In genomic region chr11:118326991-118327971, GRCm38 (mm10) we compare ENCODE assay signal across 8 mouse cellular contexts. TPM values are rescaled to one million over a fixed set of nuclear protein-coding genes. Genes with fewer than 3 reads are reported as not detected.
A peak's percentile ranks its signal among the peaks of the same experiment; 100 is the strongest.
DNase-seq lines count a peak whose midpoint lies in the region; ATAC-seq lines count a peak whose summit lies in the region.

No protein-coding gene starts in this region.

- peak overlapping the region; percentile 37 for H3K4me2 ChIP-seq in embryonic facial prominence, embryonic 15.5 days (replicated peaks)
- peak overlapping the region; percentile 44 for H3K4me2 ChIP-seq in limb, embryonic 15.5 days

- H3K4me3 ChIP-seq in embryonic facial prominence, embryonic 15.5 days (replicated peaks) = peak overlapping the region; percentile 15; the same call in 1 of the 2 replicates
- peak overlapping the region; percentile 17 for H3K4me3 ChIP-seq in limb, embryonic 15.5 days

- peak; percentile 99 for DNase-seq in 3T3-L1 (ENCODE audit: low read depth, low spot score)
- DNase-seq in adrenal gland, postnatal 25 days = peak; percentile 45
- peak; percentile 79 to 85 for DNase-seq in heart, adult 9 months (ENCODE audit: low spot score in 2 of 2)
- peak; percentile 34 for DNase-seq in kidney, postnatal 14 days
- peak; percentile 91 to 94 for DNase-seq in right cerebral cortex, postnatal 10 days (ENCODE audit: low spot score in 2 of 2)

- peak; percentile 83 for ATAC-seq in embryonic facial prominence, embryonic 15.5 days (ENCODE audit: insufficient number of reproducible peaks, low FRiP score, low TSS enrichment, low read depth)
- ATAC-seq in limb, embryonic 15.5 days (ENCODE audit: insufficient number of reproducible peaks, low FRiP score, low TSS enrichment, low read depth) = peak; percentile 71
- ATAC-seq in megakaryocyte, adult 5-6 weeks (ENCODE audit: poor library complexity, severe bottlenecking) = no peak

- peak overlapping the region; percentile 10 for H3K9ac ChIP-seq in embryonic facial prominence, embryonic 15.5 days
- no peak overlapping the region for H3K9ac ChIP-seq in limb, embryonic 15.5 days

- 34% methylated on average over 24 of the region's 24 CpGs for WGBS in embryonic facial prominence, embryonic 15.5 days
- 37% methylated on average over 24 of the region's 24 CpGs for WGBS in limb, embryonic 15.5 days

- peaks cover 70% of the 10 kb centered on the region for H3K4me1 ChIP-seq in embryonic facial prominence, embryonic 15.5 days
- peaks cover 62% of the 10 kb centered on the region for H3K4me1 ChIP-seq in limb, embryonic 15.5 days

- peaks cover 7% of the 10 kb centered on the region for H3K36me3 ChIP-seq in embryonic facial prominence, embryonic 15.5 days
- peaks cover 25% of the 10 kb centered on the region for H3K36me3 ChIP-seq in limb, embryonic 15.5 days

- no peaks in the 10 kb centered on the region for H3K27me3 ChIP-seq in embryonic facial prominence, embryonic 15.5 days
- no peaks in the 10 kb centered on the region for H3K27me3 ChIP-seq in limb, embryonic 15.5 days

- H3K27ac ChIP-seq in embryonic facial prominence, embryonic 15.5 days (replicated peaks) = peak overlapping the region; percentile 89
- peak overlapping the region; percentile 92 for H3K27ac ChIP-seq in limb, embryonic 15.5 days

- no peaks in the 10 kb centered on the region for H3K9me3 ChIP-seq in embryonic facial prominence, embryonic 15.5 days (replicated peaks)
- H3K9me3 ChIP-seq in limb, embryonic 15.5 days = no peaks in the 10 kb centered on the region

RNA-seq across cellular contexts. Expression of gene Cep295nl, which starts 15.0 kb away (rescaled TPM):
- 1.1 and 3.4 TPM in 2 replicates for total RNA-seq in adrenal gland, postnatal 25 days (2021)
- 0.59 and 0.64 TPM in 2 replicates for polyA plus RNA-seq in embryonic facial prominence, embryonic 15.5 days (2015; fragmentation: Nextera tagmentation; extraction: Ambion mirVana)
- 1.2 and 1.5 TPM in 2 replicates for polyA plus RNA-seq in limb, embryonic 15.5 days (2015; fragmentation: Nextera tagmentation; extraction: Ambion mirVana)
- total RNA-seq in megakaryocyte, adult 5-6 weeks (2015) = 0.38 and 0.87 TPM in 2 replicates
- total RNA-seq in megakaryocyte, adult 5-6 weeks (2017) = 0.66 and 1.6 TPM in 2 replicates

RNA-seq across cellular contexts. Expression of gene Timp2, which starts 28.3 kb away (rescaled TPM):
- total RNA-seq in adrenal gland, postnatal 25 days (2021) = 43.1 and 51.3 TPM in 2 replicates
- polyA plus RNA-seq in embryonic facial prominence, embryonic 15.5 days (2015; fragmentation: Nextera tagmentation; extraction: Ambion mirVana) = 163 and 170 TPM in 2 replicates
- polyA plus RNA-seq in limb, embryonic 15.5 days (2015; fragmentation: Nextera tagmentation; extraction: Ambion mirVana) = 140 and 168 TPM in 2 replicates
- total RNA-seq in megakaryocyte, adult 5-6 weeks (2015) = 39.0 and 39.4 TPM in 2 replicates
- 26.4 and 49.5 TPM in 2 replicates for total RNA-seq in megakaryocyte, adult 5-6 weeks (2017)

RNA-seq across cellular contexts. Expression of gene Usp36, which starts 37.2 kb away (rescaled TPM):
- total RNA-seq in adrenal gland, postnatal 25 days (2021) = 23.1 and 25.0 TPM in 2 replicates
- polyA plus RNA-seq in embryonic facial prominence, embryonic 15.5 days (2015; fragmentation: Nextera tagmentation; extraction: Ambion mirVana) = 23.2 and 25.4 TPM in 2 replicates
- 21.0 and 21.3 TPM in 2 replicates for polyA plus RNA-seq in limb, embryonic 15.5 days (2015; fragmentation: Nextera tagmentation; extraction: Ambion mirVana)
- total RNA-seq in megakaryocyte, adult 5-6 weeks (2015) = 4.4 and 8.4 TPM in 2 replicates
- total RNA-seq in megakaryocyte, adult 5-6 weeks (2017) = 4.9 and 6.5 TPM in 2 replicates

Comparison
In these comparisons a context has a peak if more than half of its experiments do, and no peak if none do; other contexts are left out.
1. DNase-seq: peak in every context shown above with its lines; median percentile 99 in 3T3-L1; 92 in right cerebral cortex, postnatal 10 days; 82 in heart, adult 9 months; 45 in adrenal gland, postnatal 25 days; 34 in kidney, postnatal 14 days.